Mouse (Mus musculus): Measurements from ENCODE around the gene Fgfr2.

DNA sequence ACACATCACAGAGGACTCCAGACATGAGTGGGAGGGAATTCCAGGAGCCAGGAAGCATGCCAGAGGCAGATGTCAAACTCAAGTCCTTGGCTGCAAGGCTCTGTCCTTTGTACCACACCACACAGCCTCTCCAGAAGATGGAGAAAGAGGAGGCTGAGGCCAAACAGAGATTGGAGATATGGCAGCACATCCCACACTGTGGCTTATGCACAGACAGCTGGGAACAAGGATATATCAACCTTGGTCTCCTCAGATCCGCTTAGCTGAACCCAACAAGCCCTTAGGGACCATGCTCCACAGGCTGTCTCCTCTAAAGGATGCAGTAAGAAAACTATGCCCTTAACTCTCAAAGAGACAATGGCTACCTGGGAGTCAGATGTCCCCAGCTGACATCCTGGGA is 751.3 kb downstream of the Fgfr2 start:
- TF ChIP-seq CTCF (IDR thresholded peaks at IDR 0.05; ENCODE audit: low read depth), result no peak
- no peak for TF ChIP-seq EP300 (IDR thresholded peaks at IDR 0.05; ENCODE audit: low read depth)

Data from liver, postnatal 0 days (tissue).